Mouse (Mus musculus): ENCODE measurements around the gene Taf5l.

DNA sequence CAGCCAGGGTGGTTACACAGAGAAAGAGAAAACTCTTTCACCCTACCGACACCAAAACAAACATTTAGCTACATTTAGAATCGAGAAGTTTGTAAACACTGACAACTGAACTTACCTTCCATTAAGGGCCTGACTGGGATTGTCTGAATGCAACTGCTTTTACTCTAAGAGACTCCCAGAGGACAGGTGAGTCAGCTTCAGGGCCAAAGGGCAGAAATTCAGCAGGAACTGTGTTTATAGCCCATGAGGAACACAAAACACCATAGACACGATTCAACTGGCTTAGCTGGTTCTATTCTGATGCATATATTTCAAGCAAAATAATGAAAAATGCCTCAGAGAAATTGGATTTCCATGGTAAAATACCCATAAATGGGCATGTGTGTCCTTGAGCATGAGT, 6.4 kb downstream of the Taf5l start:
- TF ChIP-seq GATA1 (IDR thresholded peaks at IDR 0.05; ENCODE audit: low read length): no peak
- no peak for TF ChIP-seq TAL1 (IDR thresholded peaks at IDR 0.05; ENCODE audit: low read length)

Measured in erythroblast, embryonic 14.5 days (primary cell).